ENCODE assay signal across 7 mouse cellular contexts in genomic region chr15:99874612-99875333, GRCm38 (mm10). TPM values are rescaled to one million over a fixed set of nuclear protein-coding genes. Genes with fewer than 3 reads are reported as not detected.
DNase-seq lines count a peak whose midpoint lies in the region; ATAC-seq and TF ChIP-seq lines count a peak whose summit lies in the region.

No protein-coding gene starts in this region.

- peak overlapping the region; percentile 56 for H3K9ac ChIP-seq in embryonic facial prominence, embryonic 12.5 days
- H3K9ac ChIP-seq in hindbrain, embryonic 12.5 days: peak overlapping the region; percentile 71
- peak overlapping the region; percentile 70 for H3K9ac ChIP-seq in limb, embryonic 13.5 days

- peak overlapping the region; percentile 71 for H3K4me3 ChIP-seq in embryonic facial prominence, embryonic 12.5 days
- H3K4me3 ChIP-seq in hindbrain, embryonic 12.5 days: peak overlapping the region; percentile 75
- peak overlapping the region; percentile 69 for H3K4me3 ChIP-seq in limb, embryonic 13.5 days
- H3K4me3 ChIP-seq in myocyte: peak overlapping the region; percentile 47

- no peaks in the 10 kb centered on the region for H3K36me3 ChIP-seq in embryonic facial prominence, embryonic 12.5 days
- no peaks in the 10 kb centered on the region for H3K36me3 ChIP-seq in hindbrain, embryonic 12.5 days
- H3K36me3 ChIP-seq in limb, embryonic 13.5 days: no peaks in the 10 kb centered on the region
- no peaks in the 10 kb centered on the region for H3K36me3 ChIP-seq in myocyte (ENCODE audit: control insufficient read depth, insufficient read depth)

- ATAC-seq in embryonic facial prominence, embryonic 12.5 days (ENCODE audit: insufficient number of reproducible peaks, insufficient read depth, low FRiP score, low TSS enrichment): peak; percentile 69; the same call in 1 of the 2 replicates
- 0 out of 2 replicates have a peak, but pooled peaks have one; percentile 32 for ATAC-seq in hindbrain, embryonic 12.5 days (ENCODE audit: low FRiP score)
- ATAC-seq in limb, embryonic 13.5 days (ENCODE audit: low FRiP score, low read depth): peak; percentile 58

- peak; percentile 11 for DNase-seq in CD4-positive, CD25-positive, alpha-beta regulatory T cell, adult 2 months (ENCODE audit: low read depth, low spot score)
- peak; percentile 69 for DNase-seq in ES-CJ7 (ENCODE audit: low read depth, low spot score)
- DNase-seq in natural killer cell, adult 2 months (ENCODE audit: low spot score in 2 of 2): no peak

- peaks cover 11% of the 10 kb centered on the region for H3K4me1 ChIP-seq in embryonic facial prominence, embryonic 12.5 days
- peaks cover 8% of the 10 kb centered on the region; the same call in 1 of the 2 replicates for H3K4me1 ChIP-seq in hindbrain, embryonic 12.5 days
- H3K4me1 ChIP-seq in limb, embryonic 13.5 days: peaks cover 16% of the 10 kb centered on the region

- WGBS in embryonic facial prominence, embryonic 12.5 days: 4% methylated on average over 30 of the region's 30 CpGs
- 6% methylated on average over 30 of the region's 30 CpGs for WGBS in hindbrain, embryonic 12.5 days
- WGBS in limb, embryonic 13.5 days: 4% methylated on average over 30 of the region's 30 CpGs

- H3K4me2 ChIP-seq in embryonic facial prominence, embryonic 12.5 days (replicated peaks): peak overlapping the region; percentile 97
- H3K4me2 ChIP-seq in hindbrain, embryonic 12.5 days (replicated peaks): peak overlapping the region; percentile 98
- H3K4me2 ChIP-seq in limb, embryonic 13.5 days (replicated peaks): peak overlapping the region; percentile 98
- peak overlapping the region; percentile 98 for H3K4me2 ChIP-seq in myocyte (ENCODE audit: low read depth)

- no peaks in the 10 kb centered on the region for H3K79me2 ChIP-seq in myocyte (ENCODE audit: control insufficient read depth, insufficient read depth)

- no peaks in the 10 kb centered on the region for H3K27me3 ChIP-seq in embryonic facial prominence, embryonic 12.5 days
- H3K27me3 ChIP-seq in hindbrain, embryonic 12.5 days: no peaks in the 10 kb centered on the region; the same call in 1 of the 2 replicates
- no peaks in the 10 kb centered on the region; the same call in 1 of the 2 replicates for H3K27me3 ChIP-seq in limb, embryonic 13.5 days
- no peaks in the 10 kb centered on the region for H3K27me3 ChIP-seq in myocyte (ENCODE audit: control insufficient read depth, insufficient read depth, insufficient read length)

- no peak for TF ChIP-seq POLR2A in myocyte (IDR thresholded peaks at IDR 0.05; ENCODE audit: insufficient read length, low read depth)

- no peak overlapping the region for H3K27ac ChIP-seq in embryonic facial prominence, embryonic 12.5 days
- no peak overlapping the region for H3K27ac ChIP-seq in hindbrain, embryonic 12.5 days
- H3K27ac ChIP-seq in limb, embryonic 13.5 days: no peak overlapping the region

- peak overlapping the region; percentile 11 for H3ac ChIP-seq in myocyte (ENCODE audit: control insufficient read depth, insufficient read length)

- no peaks in the 10 kb centered on the region for H3K9me3 ChIP-seq in embryonic facial prominence, embryonic 12.5 days
- H3K9me3 ChIP-seq in hindbrain, embryonic 12.5 days (replicated peaks): no peaks in the 10 kb centered on the region
- H3K9me3 ChIP-seq in limb, embryonic 13.5 days: no peaks in the 10 kb centered on the region

TF ChIP-seq in myocyte, 11 proteins besides CTCF, POLR2A, EP300 and RAD21:
- TF ChIP-seq E2F4 (IDR thresholded peaks at IDR 0.05; ENCODE audit: insufficient read depth) (no peak), TCF3 (IDR thresholded peaks at IDR 0.05; ENCODE audit: insufficient read length, low read depth) (no peak), USF1 (IDR thresholded peaks at IDR 0.05; ENCODE audit: low read depth) (no peak), CEBPB (IDR thresholded peaks at IDR 0.05; ENCODE audit: insufficient read depth, poor library complexity, severe bottlenecking) (no peak), POLR2AphosphoS2 (IDR thresholded peaks at IDR 0.05; ENCODE audit: insufficient read length, low read depth) (no peak), SRF (IDR thresholded peaks at IDR 0.05; ENCODE audit: control insufficient read depth, insufficient read length, low read depth) (no peak), MYOD1 (IDR thresholded peaks at IDR 0.05; ENCODE audit: control insufficient read depth in 1 of 3, insufficient read length in 2 of 3, low read depth in 2 of 3) (no peak), REST (IDR thresholded peaks at IDR 0.05; ENCODE audit: insufficient read depth, insufficient read length) (no peak), MAX (IDR thresholded peaks at IDR 0.05; ENCODE audit: low read depth) (no peak), MYOG (IDR thresholded peaks at IDR 0.05; ENCODE audit: control insufficient read depth in 1 of 3, insufficient read depth in 1 of 3, insufficient read length in 2 of 3, low read depth in 2 of 3) (no peak), TCF12 (IDR thresholded peaks at IDR 0.05; ENCODE audit: insufficient read depth, poor library complexity, severe bottlenecking) (no peak)

RNA-seq across cellular contexts. Expression of gene Lima1, which starts 0.5 kb away (rescaled TPM):
- 86.5 and 92.7 TPM in 2 replicates for polyA plus RNA-seq in embryonic facial prominence, embryonic 12.5 days (2016; fragmentation: Nextera tagmentation; extraction: Ambion mirVana)
- polyA plus RNA-seq in hindbrain, embryonic 12.5 days (2016; fragmentation: Nextera tagmentation; extraction: Ambion mirVana): 36.1 and 44.3 TPM in 2 replicates
- polyA plus RNA-seq in limb, embryonic 13.5 days (2015; fragmentation: Nextera tagmentation; extraction: Ambion mirVana): 88.8 and 101 TPM in 2 replicates
- polyA plus RNA-seq in myocyte (2012; fragmentation: generic; extraction: Trizol): 140 TPM

Comparison
In these comparisons a context has a peak if more than half of its experiments do, and no peak if none do; other contexts are left out.
1. DNase-seq: peak in CD4-positive, CD25-positive, alpha-beta regulatory T cell, adult 2 months (single experiment) and ES-CJ7 (single experiment); none in natural killer cell, adult 2 months (0 of 2).
2. Peak in every context shown above with its lines, with median percentiles within 50 percentile points of each other: ATAC-seq, H3K4me2 ChIP-seq, H3K4me3 ChIP-seq and H3K9ac ChIP-seq.